Mouse (Mus musculus): ENCODE data around the gene Odf3l2.

The Odf3l2 gene

DNA sequence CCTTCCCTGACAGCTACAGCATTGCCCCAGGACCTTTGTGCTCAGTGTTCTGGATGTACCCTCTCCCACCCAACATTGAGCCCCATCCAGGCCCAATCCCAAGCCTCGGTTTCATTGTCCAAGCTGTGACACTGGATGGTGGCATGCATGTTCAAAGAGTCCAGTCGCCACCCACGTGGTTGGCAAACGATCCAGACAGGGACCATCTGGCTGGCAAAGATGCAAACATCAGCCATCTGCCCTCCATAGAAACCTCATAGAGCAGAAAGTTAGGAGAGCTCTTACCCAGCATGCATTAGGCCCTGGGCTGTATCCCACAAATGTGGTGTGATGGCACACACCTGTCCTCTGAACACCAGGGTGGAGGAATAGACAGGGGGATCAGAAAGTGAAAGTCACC is 14.1 kb downstream of the Odf3l2 start:
- DNase-seq (ENCODE audit: low spot score in 2 of 2), result peak in 1 of 2 experiments; percentile 84

DNA sequence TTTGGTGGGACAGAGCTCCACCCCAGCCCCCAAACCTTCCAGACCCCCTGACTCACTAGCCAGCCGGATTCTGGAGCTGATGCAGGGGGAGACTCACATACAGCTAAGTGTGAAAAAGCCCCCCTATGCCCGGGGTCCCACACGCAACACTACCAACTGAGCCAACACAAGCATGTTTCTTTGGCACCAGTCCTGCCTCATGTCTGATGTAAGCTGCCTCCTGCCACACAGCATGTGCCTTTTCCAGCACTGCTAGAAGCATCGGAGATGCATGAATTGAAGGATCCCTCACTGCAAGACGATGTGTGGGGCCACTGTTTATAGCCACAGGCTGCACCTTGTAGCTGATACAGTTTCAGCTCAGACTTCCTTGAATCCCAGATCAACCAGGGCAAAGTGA is 17.2 kb downstream of the Odf3l2 start:
- no peak for DNase-seq (ENCODE audit: low spot score in 2 of 2)

DNA sequence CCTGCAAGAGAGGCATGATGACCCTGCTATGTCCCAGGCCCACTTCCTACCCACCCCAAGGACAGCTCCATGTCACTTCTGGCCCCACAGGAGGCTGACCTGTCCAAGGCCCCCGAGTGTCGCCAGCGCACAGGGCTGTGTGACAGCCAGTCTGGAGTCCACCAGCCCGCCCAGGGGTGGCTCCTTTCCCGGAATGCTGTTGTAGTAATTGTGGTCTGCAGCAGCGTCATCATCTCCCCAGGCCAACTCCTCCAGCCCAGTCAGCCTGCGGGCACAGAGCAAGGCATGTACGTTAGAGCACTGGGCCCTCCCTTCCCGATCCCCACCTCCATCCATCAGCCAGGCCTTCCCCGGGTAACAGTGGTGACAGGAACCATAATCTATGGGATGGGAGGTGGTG is 19.4 kb downstream of the Odf3l2 start:
- DNase-seq (ENCODE audit: low spot score in 2 of 2), result no peak

GRCm38 (mm10) chr10:79625398-79625797 is 20.1 kb downstream of the Odf3l2 start:
- DNase-seq (ENCODE audit: low spot score in 2 of 2), result no peak

DNA sequence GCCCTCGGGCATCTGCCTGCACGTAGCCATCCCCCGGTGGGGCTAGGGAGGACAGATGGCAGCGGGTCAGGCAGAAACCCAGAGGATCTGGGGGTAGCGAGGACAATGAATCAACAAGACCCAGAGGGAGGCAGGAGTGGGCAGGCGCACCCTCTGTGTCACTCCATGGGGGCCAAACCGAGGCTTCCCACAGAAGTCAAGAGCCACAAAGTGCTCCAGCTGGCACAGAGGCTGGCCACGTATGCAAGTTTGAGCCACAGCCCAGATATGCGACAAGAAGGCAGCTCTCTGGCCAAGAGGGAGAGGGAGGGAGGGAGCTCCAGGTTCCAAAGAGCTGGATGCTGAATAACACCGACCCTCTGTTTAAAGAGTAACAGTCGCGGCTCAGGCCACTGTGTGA is 21.6 kb downstream of the Odf3l2 start:
- DNase-seq (ENCODE audit: low spot score in 2 of 2), result no peak

DNA sequence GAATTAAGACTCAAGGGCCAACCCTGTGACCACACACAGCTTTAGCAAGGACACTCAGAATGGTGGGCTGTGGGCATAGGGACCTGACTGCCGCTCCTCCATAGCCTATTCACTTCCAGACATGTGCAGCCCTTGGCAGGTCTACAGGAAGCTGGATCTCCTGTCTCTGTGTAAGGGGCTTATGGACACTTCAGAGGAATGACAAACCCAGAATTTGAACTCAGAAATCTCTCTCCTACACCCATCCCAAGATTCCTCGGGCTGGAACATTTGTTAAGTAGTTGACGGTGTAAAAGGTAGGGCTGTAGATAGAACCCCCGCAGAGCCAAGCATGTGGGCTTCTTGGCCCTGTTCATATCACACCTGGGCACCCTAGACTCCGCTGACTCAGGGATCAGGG is 29.2 kb downstream of the Odf3l2 start:
- DNase-seq (ENCODE audit: low spot score in 2 of 2), result no peak

GRCm38 (mm10) chr10:79615860-79616259 is 29.7 kb downstream of the Odf3l2 start:
- peak in 1 of 2 experiments; percentile 70 for DNase-seq (ENCODE audit: low spot score in 2 of 2)

DNA sequence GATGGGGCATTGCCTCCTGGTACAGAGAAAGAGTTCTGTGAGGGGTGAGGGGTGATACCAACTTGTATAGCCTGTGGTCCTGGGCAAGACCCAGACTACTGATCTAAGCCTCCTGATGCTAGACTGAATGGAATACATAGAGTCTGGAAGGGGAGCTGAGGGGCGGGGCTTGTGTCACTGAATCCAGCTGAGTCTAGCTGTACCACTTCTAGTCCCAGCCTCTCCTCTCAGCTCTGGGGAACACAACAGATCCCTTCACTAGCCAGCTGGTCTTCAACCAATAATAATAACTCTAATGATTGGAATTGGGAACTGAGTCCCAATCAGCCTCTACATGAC is 31.3 kb downstream of the Odf3l2 start:
- DNase-seq (ENCODE audit: low spot score in 2 of 2), result no peak

DNA sequence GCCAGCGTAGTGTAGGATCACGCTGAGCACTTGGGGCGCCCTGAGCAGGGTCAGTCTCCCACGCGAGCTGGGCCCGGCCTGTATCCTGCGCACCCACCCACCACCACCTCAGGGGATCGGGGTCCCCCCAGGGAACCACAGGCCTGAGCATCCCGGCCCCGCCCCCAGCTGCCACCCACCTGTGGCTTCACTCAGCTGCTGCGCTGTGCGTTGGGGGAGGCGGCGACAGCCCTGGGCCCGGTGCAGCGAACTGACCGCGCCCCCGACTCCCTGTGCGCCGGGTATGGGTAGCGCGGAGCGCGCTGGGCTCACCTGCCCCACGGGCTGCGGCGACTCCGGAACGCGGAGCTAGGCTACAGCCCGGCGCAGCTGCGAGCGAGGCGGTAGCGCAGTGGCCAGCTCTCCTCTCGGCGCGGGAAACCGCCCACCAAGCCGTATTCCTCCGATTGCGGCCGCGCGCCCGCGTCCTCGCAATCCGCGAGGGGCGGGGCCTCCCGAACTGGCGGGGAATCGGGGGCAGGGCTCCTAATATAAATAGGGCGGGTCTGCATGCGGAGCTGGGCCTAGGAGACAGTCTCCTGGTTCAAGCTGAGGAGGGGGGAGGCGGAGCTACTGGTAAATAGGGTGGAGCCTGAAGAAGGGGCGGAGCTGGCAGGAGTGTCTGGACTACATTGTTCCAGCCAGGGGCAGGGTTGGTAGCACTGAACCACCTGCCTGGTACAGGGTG is 31.8 kb downstream of the Odf3l2 start, which contains the start of gene C2cd4c:
Gene C2cd4c (minus strand): TSS at position 448 of the 727 bp plus-strand sequence.
- DNase-seq (ENCODE audit: low spot score in 2 of 2), result peak in 1 of 2 experiments; percentile 70

DNA sequence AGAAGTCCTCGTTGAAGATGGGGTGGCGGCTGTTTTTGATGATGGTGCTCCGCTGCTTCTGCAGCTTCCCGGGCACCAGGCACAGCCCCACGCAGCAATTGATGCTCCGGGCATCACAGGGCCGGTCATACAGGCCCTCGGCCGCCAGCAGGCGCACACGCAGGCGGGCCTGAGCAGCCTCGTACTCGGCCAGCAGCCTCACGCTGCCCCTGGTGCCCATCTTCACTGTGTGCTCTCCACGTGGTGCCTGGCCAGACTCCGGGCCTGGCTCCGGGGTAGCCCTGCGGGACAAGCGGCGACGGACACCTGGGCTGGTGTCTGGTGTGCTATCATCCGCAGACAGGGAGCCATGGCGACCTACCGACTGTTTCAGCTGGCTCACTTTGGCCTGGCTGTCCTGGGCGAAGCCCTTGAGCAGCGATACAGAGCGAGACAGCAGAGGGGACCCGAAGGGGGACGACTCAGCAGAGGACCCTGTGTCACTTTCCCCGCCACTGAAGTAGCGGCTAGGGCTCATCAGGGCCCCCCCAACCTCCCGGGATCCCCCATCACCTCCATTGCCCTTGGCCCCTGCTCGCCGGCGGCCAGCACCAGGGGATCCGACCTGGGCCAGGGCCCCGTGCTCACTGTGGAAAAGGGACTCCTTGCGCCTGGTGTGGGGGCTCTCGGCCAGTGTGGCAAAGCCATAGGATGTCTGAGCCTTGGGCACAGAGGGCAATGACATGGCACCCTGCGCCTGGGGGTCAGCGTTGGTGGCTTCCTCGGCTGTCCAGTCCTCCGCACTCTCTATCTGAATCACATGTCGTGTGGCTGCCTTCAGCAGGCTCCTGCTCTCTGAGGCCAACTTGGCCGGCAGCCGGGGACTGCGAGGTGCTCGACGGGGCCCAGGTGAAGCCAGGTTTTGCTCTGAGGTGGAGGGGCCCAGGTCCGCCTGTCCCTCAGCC is 33.1 kb downstream of the Odf3l2 start:
- DNase-seq (ENCODE audit: low spot score in 2 of 2), result peak in 1 of 2 experiments; percentile 57

DNA sequence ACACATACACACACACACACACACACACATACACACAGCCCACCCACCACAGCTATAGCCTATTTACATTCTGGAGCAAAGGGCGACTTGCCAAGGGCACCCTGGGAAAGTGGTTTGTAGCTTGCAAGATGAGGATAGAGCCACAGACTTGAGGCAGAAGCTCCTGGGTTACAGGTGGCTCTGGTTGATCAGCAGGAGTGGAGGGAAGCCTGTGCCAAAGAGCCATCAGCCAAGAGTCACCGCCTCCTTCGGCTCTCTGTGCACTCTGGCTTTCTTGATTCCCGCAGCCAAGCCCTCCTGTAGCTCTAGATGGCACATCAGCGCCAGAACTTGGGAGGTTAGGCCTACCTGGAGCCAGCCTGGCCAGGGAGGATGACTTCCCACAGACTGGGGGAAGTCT is 34.2 kb downstream of the Odf3l2 start:
- DNase-seq (ENCODE audit: low spot score in 2 of 2), result no peak

DNA sequence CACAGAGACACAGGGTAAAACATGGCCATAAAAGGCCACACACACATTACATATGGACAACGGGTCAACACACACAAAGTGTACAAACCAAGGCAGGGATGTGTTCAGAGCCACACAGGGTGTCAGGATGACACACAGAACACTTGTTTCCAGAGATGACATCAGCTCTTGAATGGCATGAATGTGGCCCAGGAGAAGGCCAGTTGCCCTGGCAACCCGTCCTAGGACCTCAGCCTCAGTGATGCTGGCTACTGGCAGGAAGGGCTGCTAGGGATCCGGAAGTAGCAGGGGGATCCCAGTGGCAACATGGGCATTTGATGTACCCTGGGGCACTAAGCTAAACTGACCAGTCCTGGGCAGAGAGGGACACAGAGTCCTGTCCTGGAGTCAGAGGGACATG is 36.3 kb downstream of the Odf3l2 start:
- no peak for DNase-seq (ENCODE audit: low spot score in 2 of 2)

DNA sequence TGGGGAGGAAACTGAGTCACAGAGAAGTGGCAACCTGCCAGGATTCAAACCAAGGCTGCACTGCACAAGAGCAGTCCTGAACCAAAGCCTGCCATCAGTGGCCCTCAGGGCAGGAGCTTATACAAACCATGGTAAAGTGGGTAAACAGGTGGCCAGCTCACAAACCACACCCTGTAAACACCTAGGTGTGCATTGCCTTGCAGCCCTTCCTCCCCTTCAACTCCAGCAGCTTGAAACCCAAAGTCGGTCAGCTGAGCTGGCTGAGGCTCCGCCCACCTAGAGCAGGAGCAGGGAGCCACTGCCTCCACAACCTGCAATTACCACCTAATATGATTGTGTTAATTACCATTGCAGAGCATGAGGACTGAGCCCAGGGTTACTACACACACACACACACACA is 37.6 kb downstream of the Odf3l2 start:
- DNase-seq (ENCODE audit: low spot score in 2 of 2), result no peak

- DNase-seq (ENCODE audit: low spot score in 2 of 2), result no peak
These were observed 39.0 kb downstream of the Odf3l2 start for GRCm38 (mm10) chr10:79606537-79606936.

GRCm38 (mm10) chr10:79597936-79598230 is 47.7 kb downstream of the Odf3l2 start:
- no peak for DNase-seq (ENCODE audit: low spot score in 2 of 2)

DNA sequence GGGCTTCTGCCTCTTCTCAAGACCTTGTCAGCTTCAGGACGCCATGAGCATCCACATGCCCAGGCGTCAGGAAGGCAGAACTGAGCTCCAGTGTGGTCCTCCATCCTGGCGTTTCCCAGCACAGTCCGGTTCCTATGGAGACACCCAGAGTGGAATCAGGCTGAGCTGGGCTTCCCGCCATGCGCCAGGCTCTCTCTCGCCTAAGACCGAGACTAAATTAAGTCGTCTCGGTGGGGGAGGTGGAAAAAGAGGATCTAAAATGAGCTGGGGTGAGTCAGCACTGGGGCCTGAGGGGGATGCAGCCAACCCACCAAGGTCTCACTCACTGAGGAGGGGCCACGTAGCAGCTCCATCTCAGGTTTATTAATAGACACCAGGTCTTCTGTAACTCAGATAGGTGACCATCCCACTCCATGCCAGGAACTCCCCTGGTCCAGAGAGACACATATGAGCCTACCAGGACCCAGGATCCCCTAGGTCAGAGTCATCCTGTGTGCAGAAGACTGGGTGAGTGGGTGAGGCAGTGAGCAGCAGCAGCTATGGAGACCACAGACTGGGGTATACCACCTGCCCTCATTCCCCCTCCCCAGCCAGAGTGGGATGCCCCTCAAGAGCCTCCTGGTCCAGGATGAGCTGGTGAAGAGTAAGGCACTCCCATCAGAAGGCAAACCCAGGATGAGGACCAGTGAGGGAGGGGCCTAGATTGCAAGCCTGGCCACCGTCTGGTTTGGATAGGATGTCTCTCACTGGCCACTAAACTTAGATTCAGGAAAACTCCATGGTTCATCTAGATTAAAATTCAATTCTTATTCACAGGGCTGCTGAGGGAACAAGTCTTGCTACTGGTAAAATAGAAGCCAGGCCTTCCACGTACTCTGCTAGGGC is 48.2 kb downstream of the Odf3l2 start:
- DNase-seq (ENCODE audit: low spot score in 2 of 2), result no peak

GRCm38 (mm10) chr10:79595590-79595929 is 50.0 kb downstream of the Odf3l2 start:
- no peak for DNase-seq (ENCODE audit: low spot score in 2 of 2)

- DNase-seq (ENCODE audit: low spot score in 2 of 2), result peak in 1 of 2 experiments; percentile 67
These were observed 50.5 kb downstream of the Odf3l2 start for GRCm38 (mm10) chr10:79594872-79595589.

DNA sequence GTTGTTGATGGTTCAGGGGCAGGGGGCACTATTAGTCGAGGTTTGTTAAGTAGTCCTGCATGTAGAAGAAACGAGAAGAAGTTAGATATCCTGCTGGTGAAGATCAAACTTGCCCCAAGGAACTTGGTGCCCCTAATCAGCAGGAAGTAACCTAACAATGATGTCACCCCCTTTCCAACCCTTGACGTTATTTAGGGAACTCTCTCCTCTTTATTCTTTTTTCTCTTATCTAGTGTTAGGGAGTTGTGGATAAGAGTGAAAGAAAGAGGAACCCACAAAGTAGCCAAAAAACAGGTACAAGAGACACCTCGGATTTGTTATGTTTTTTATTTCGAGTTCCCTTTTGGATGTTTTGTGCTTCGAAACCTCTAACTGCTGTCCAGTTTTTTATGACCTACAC is 51.4 kb downstream of the Odf3l2 start:
- DNase-seq (ENCODE audit: low spot score in 2 of 2), result no peak

DNA sequence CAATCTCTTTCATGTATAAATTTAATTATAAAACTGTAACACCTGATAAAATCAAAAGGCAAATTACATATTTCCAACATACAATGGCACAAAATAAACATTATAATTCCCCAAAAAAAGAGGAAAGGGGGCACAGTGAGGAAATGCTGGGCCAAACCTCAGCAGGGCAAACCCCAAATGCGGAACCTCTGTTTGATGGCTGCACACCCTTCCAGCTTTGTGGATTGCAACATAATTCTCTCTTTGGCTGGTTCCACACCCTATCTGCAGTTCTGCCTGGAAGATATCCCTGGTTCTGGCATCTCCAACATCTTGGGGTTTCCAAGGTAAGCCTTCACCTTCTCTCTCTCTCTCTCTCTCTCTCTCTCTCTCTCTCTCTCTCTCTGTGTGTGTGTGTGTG is 54.8 kb downstream of the Odf3l2 start:
- DNase-seq (ENCODE audit: low spot score in 2 of 2), result no peak

Measured in cerebellum, postnatal 4 days (tissue).